Mouse (Mus musculus): Measurements from ENCODE around the gene Ninj2. TPM values are rescaled to one million over a fixed set of nuclear protein-coding genes. Genes with fewer than 3 reads are reported as not detected.
A peak's percentile ranks its signal among the peaks of the same experiment; 100 is the strongest.

Ninj2 gene
- polyA plus RNA-seq, 1 experiment from 2014 or later: not detected

GRCm38 (mm10) chr6:120174602-120175115, 81.5 kb downstream of the Ninj2 start:
- H3K4me1 ChIP-seq: 0 out of 2 replicates have a peak, but pooled peaks cover 2% of the 10 kb centered on the region
- no peaks in the 10 kb centered on the region for H3K9me3 ChIP-seq (replicated peaks)
- H3K27me3 ChIP-seq (ENCODE audit: low read depth, poor library complexity, severe bottlenecking): no peaks in the 10 kb centered on the region
- 78% methylated on average over 7 of the region's 7 CpGs for WGBS
- H3K4me3 ChIP-seq: no peak overlapping the region
- H3K27ac ChIP-seq (replicated peaks): peak overlapping the region; percentile 49
- H3K36me3 ChIP-seq: no peaks in the 10 kb centered on the region
- no peak for DNase-seq (ENCODE audit: low spot score)

- WGBS: 96% methylated on average over 4 of the region's 4 CpGs
- Histone ChIP-seq H3K36me3 (no peaks in the 10 kb centered on the region), H3K27ac (replicated peaks) (no peak overlapping the region), H3K4me3 (no peak overlapping the region), H3K4me1 (peaks cover 2% of the 10 kb centered on the region; the same call in 1 of the 2 replicates), H3K9me3 (replicated peaks) (no peaks in the 10 kb centered on the region), H3K27me3 (ENCODE audit: low read depth, poor library complexity, severe bottlenecking) (no peaks in the 10 kb centered on the region)
- no peak for DNase-seq (ENCODE audit: low spot score)
Observed at GRCm38 (mm10) chr6:120175650-120176049, 82.5 kb downstream of the Ninj2 start.

GRCm38 (mm10) chr6:120179044-120179755, 86.0 kb downstream of the Ninj2 start:
- H3K4me3 ChIP-seq: no peak overlapping the region
- DNase-seq (ENCODE audit: low spot score): no peak
- H3K36me3 ChIP-seq: no peaks in the 10 kb centered on the region
- peaks cover 2% of the 10 kb centered on the region; the same call in 1 of the 2 replicates for H3K4me1 ChIP-seq
- H3K9me3 ChIP-seq (replicated peaks): no peaks in the 10 kb centered on the region
- 88% methylated on average over 6 of the region's 6 CpGs for WGBS
- H3K27me3 ChIP-seq (ENCODE audit: low read depth, poor library complexity, severe bottlenecking): no peaks in the 10 kb centered on the region
- H3K27ac ChIP-seq (replicated peaks): no peak overlapping the region

GRCm38 (mm10) chr6:120179756-120180206, 86.6 kb downstream of the Ninj2 start:
- no peaks in the 10 kb centered on the region for H3K9me3 ChIP-seq (replicated peaks)
- no peak overlapping the region for H3K4me3 ChIP-seq

GRCm38 (mm10) chr6:120180492-120180891, 87.3 kb downstream of the Ninj2 start:
- no peak overlapping the region for H3K27ac ChIP-seq (replicated peaks)
- H3K27me3 ChIP-seq (ENCODE audit: low read depth, poor library complexity, severe bottlenecking): no peaks in the 10 kb centered on the region
- no peaks in the 10 kb centered on the region for H3K9me3 ChIP-seq (replicated peaks)
- H3K36me3 ChIP-seq: no peaks in the 10 kb centered on the region
- no peak overlapping the region for H3K4me3 ChIP-seq
- WGBS: 71% methylated on average over 4 of the region's 4 CpGs
- DNase-seq (ENCODE audit: low spot score): no peak
- H3K4me1 ChIP-seq: no peaks in the 10 kb centered on the region; the same call in 1 of the 2 replicates

More at GRCm38 (mm10) chr6:120179756-120180206, 86.6 kb downstream of the Ninj2 start:
- 87% methylated on average over 8 of the region's 8 CpGs for WGBS
- H3K27ac ChIP-seq (replicated peaks): no peak overlapping the region
- no peaks in the 10 kb centered on the region for H3K36me3 ChIP-seq
- DNase-seq (ENCODE audit: low spot score): no peak
- no peaks in the 10 kb centered on the region for H3K27me3 ChIP-seq (ENCODE audit: low read depth, poor library complexity, severe bottlenecking)
- peaks cover 2% of the 10 kb centered on the region; the same call in 1 of the 2 replicates for H3K4me1 ChIP-seq

GRCm38 (mm10) chr6:120182160-120182559, 89.0 kb downstream of the Ninj2 start:
- no peak for DNase-seq (ENCODE audit: low spot score)
- WGBS: 94% methylated on average over 5 of the region's 5 CpGs
- peaks cover 4% of the 10 kb centered on the region; the same call in 1 of the 2 replicates for H3K27me3 ChIP-seq (ENCODE audit: low read depth, poor library complexity, severe bottlenecking)
- H3K36me3 ChIP-seq: no peaks in the 10 kb centered on the region
- H3K4me1 ChIP-seq: peaks cover 6% of the 10 kb centered on the region
- no peaks in the 10 kb centered on the region for H3K9me3 ChIP-seq (replicated peaks)
- H3K4me3 ChIP-seq: no peak overlapping the region
- H3K27ac ChIP-seq (replicated peaks): no peak overlapping the region

GRCm38 (mm10) chr6:120183771-120184170, 90.6 kb downstream of the Ninj2 start:
- H3K9me3 ChIP-seq (replicated peaks): no peaks in the 10 kb centered on the region
- WGBS: 96% methylated on average over 4 of the region's 4 CpGs
- peaks cover 22% of the 10 kb centered on the region for H3K4me1 ChIP-seq
- no peak overlapping the region for H3K27ac ChIP-seq (replicated peaks)
- peaks cover 16% of the 10 kb centered on the region for H3K27me3 ChIP-seq (ENCODE audit: low read depth, poor library complexity, severe bottlenecking)
- H3K4me3 ChIP-seq: no peak overlapping the region
- no peak for DNase-seq (ENCODE audit: low spot score)
- no peaks in the 10 kb centered on the region for H3K36me3 ChIP-seq

- H3K4me3 ChIP-seq: no peak overlapping the region
- H3K27ac ChIP-seq (replicated peaks): no peak overlapping the region; the same call in 1 of the 2 replicates
- H3K9me3 ChIP-seq (replicated peaks): no peaks in the 10 kb centered on the region
- no peaks in the 10 kb centered on the region for H3K36me3 ChIP-seq
- peaks cover 25% of the 10 kb centered on the region for H3K27me3 ChIP-seq (ENCODE audit: low read depth, poor library complexity, severe bottlenecking)
- 91% methylated on average over 12 of the region's 12 CpGs for WGBS
- H3K4me1 ChIP-seq: peaks cover 28% of the 10 kb centered on the region
- no peak for DNase-seq (ENCODE audit: low spot score)
Observed at GRCm38 (mm10) chr6:120185012-120185730, 92.0 kb downstream of the Ninj2 start.

- 57% methylated on average over 7 of the region's 7 CpGs for WGBS
- H3K4me1 ChIP-seq: peaks cover 28% of the 10 kb centered on the region
- H3K9me3 ChIP-seq (replicated peaks): no peaks in the 10 kb centered on the region
Observed at GRCm38 (mm10) chr6:120185756-120186155, 92.6 kb downstream of the Ninj2 start.

GRCm38 (mm10) chr6:120186594-120186993, 93.4 kb downstream of the Ninj2 start:
- no peak overlapping the region for H3K27ac ChIP-seq (replicated peaks)
- 79% methylated on average over 3 of the region's 3 CpGs for WGBS
- no peak for DNase-seq (ENCODE audit: low spot score)
- peaks cover 34% of the 10 kb centered on the region for H3K4me1 ChIP-seq
- H3K27me3 ChIP-seq (ENCODE audit: low read depth, poor library complexity, severe bottlenecking): peaks cover 25% of the 10 kb centered on the region
- H3K9me3 ChIP-seq (replicated peaks): no peaks in the 10 kb centered on the region
- H3K36me3 ChIP-seq: no peaks in the 10 kb centered on the region
- no peak overlapping the region for H3K4me3 ChIP-seq

More at GRCm38 (mm10) chr6:120185756-120186155, 92.6 kb downstream of the Ninj2 start:
- peaks cover 25% of the 10 kb centered on the region for H3K27me3 ChIP-seq (ENCODE audit: low read depth, poor library complexity, severe bottlenecking)
- H3K4me3 ChIP-seq: no peak overlapping the region
- no peak overlapping the region; the same call in 1 of the 2 replicates for H3K27ac ChIP-seq (replicated peaks)
- no peak for DNase-seq (ENCODE audit: low spot score)
- no peaks in the 10 kb centered on the region for H3K36me3 ChIP-seq

- Histone ChIP-seq H3K4me3 (peak overlapping the region; percentile 42), H3K36me3 (no peaks in the 10 kb centered on the region), H3K4me1 (peaks cover 45% of the 10 kb centered on the region), H3K27ac (replicated peaks) (peak overlapping the region; percentile 77; the same call in 1 of the 2 replicates), H3K9me3 (replicated peaks) (no peaks in the 10 kb centered on the region), H3K27me3 (ENCODE audit: low read depth, poor library complexity, severe bottlenecking) (peaks cover 25% of the 10 kb centered on the region)
- peak; percentile 53 for DNase-seq (ENCODE audit: low spot score)
- WGBS: 8% methylated on average over 18 of the region's 18 CpGs
Observed at GRCm38 (mm10) chr6:120187587-120188176, 94.5 kb downstream of the Ninj2 start.

Data from midbrain, embryonic 10.5 days (tissue).